Mouse (Mus musculus): ENCODE data around the gene Agmat.

DNA sequence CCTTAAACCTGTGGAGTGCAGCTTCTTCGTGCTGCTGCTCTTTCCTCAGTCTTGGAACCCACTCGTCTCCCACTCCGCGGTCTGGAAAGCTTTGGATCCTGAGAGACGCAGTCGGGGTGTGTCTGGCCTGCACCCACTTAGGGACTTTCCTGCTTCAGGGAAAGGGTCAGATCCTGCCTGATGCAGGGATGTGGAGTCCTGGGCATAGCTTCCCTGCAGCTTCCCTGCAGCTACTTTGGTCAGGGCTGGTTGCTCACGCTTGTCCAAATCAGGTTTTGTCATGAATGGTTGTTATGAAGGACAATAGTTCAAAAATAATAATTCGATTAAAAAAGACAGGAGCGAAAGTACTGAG, 11.3 kb upstream of the Agmat start:
- TF ChIP-seq CTCF (IDR thresholded peaks at IDR 0.05; ENCODE audit: low read depth) = no peak
- TF ChIP-seq EP300 (IDR thresholded peaks at IDR 0.05; ENCODE audit: low read depth) = no peak
